Mouse (Mus musculus): ENCODE measurements around the gene A930033H14Rik.

- TF ChIP-seq CTCF (IDR thresholded peaks at IDR 0.05; ENCODE audit: low read depth) = peak; percentile 77
- TF ChIP-seq EP300 (optimal IDR thresholded peaks at IDR 0.05) = no peak
These were observed 47.8 kb downstream of the A930033H14Rik start for GRCm38 (mm10) chr10:69165125-69165524.

Data from stomach, postnatal 0 days (tissue).